Mouse (Mus musculus): ENCODE measurements around the gene Gm20737.
"Not testable (repeated sequence)": the region's sequence is repeated elsewhere in the genome, so short reads cannot be mapped to it uniquely, and the experiment has no call there.

Gene Gm20737

GRCm38 (mm10) chrY:10535942-10536341, at the start of gene Gm20737:
Gene Gm20737, minus strand, starts transcription at chrY:10536042.
- not testable (repeated sequence) for DNase-seq (ENCODE audit: low read depth, low spot score)

- DNase-seq (ENCODE audit: low read depth, low spot score): not testable (repeated sequence)
Measured at GRCm38 (mm10) chrY:10553153-10553552, 17.3 kb upstream of the Gm20737 start, which contains the start of gene Gm21775. Gene Gm21775, plus strand, starts transcription at chrY:10553453.
